Mouse (Mus musculus): ENCODE data around the gene Ajap1. TPM values are rescaled to one million over a fixed set of nuclear protein-coding genes. Genes with fewer than 3 reads are reported as not detected.

The Ajap1 gene
- polyA plus RNA-seq, 1 experiment from 2014 or later, result 0.11 TPM

- no peaks in the 10 kb centered on the region for H3K4me1 ChIP-seq (ENCODE audit: control insufficient read depth, low read depth, low read length)
- ATAC-seq (ENCODE audit: low read depth), result no peak
- 40% methylated on average over 9 of the region's 9 CpGs for WGBS (ENCODE audit: insufficient replicate concordance)
Observed at GRCm38 (mm10) chr4:153357539-153358242, 124.9 kb downstream of the Ajap1 start.

GRCm38 (mm10) chr4:153356236-153356635 is 126.4 kb downstream of the Ajap1 start:
- Histone ChIP-seq H3K4me3 (ENCODE audit: low read depth, low read length) (no peak overlapping the region), H3K27me3 (ENCODE audit: control insufficient read depth, insufficient read depth, low read depth, low read length) (no peaks in the 10 kb centered on the region), H3K36me3 (ENCODE audit: control insufficient read depth, insufficient read depth) (no peaks in the 10 kb centered on the region), H3K4me2 (ENCODE audit: low read depth, low read length) (no peak overlapping the region), H3K9ac (ENCODE audit: low read depth, low read length) (no peak overlapping the region), H3K4me1 (ENCODE audit: control insufficient read depth, low read depth, low read length) (no peaks in the 10 kb centered on the region), H3K27ac (ENCODE audit: low read length) (no peak overlapping the region), H3K9me3 (replicated peaks; ENCODE audit: control insufficient read depth, low read length) (no peaks in the 10 kb centered on the region; the same call in 1 of the 2 replicates)
- ATAC-seq (ENCODE audit: low read depth), result no peak
- 76% methylated on average over 4 of the region's 4 CpGs for WGBS (ENCODE audit: insufficient replicate concordance)

More at GRCm38 (mm10) chr4:153357539-153358242, 124.9 kb downstream of the Ajap1 start:
- H3K27me3 ChIP-seq (ENCODE audit: control insufficient read depth, insufficient read depth, low read depth, low read length), result no peaks in the 10 kb centered on the region
- H3K27ac ChIP-seq (ENCODE audit: low read length), result no peak overlapping the region
- H3K9ac ChIP-seq (ENCODE audit: low read depth, low read length), result no peak overlapping the region
- H3K9me3 ChIP-seq (replicated peaks; ENCODE audit: control insufficient read depth, low read length), result peaks cover 2% of the 10 kb centered on the region
- H3K4me2 ChIP-seq (ENCODE audit: low read depth, low read length), result no peak overlapping the region
- no peak overlapping the region for H3K4me3 ChIP-seq (ENCODE audit: low read depth, low read length)
- H3K36me3 ChIP-seq (ENCODE audit: control insufficient read depth, insufficient read depth), result no peaks in the 10 kb centered on the region

DNA sequence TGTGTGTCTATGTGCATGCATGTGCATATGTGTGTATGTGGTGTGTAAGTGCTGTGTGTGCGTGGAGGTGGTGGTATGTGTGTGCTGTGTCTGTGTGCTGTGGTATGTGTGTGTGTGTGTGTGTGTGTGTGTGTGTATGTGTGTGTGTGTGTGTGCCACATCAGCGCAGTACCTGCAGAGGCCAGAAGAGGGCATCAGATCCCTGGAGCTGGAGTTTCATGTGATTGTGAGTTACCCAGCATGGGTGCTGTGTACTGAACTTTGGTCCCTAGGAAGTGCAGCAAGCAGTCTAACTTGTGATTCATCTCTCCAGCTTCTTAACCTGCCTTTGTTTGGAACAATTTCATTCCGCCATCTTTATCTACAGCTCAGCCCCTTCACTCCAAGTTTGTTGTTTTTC is 137.6 kb downstream of the Ajap1 start:
- peaks cover 2% of the 10 kb centered on the region; the same call in 1 of the 2 replicates for H3K9me3 ChIP-seq (replicated peaks; ENCODE audit: control insufficient read depth, low read length)
- H3K27ac ChIP-seq (ENCODE audit: low read length), result no peak overlapping the region
- no peak overlapping the region for H3K4me3 ChIP-seq (ENCODE audit: low read depth, low read length)
- H3K36me3 ChIP-seq (ENCODE audit: control insufficient read depth, insufficient read depth), result no peaks in the 10 kb centered on the region
- 75% methylated on average over 3 of the region's 3 CpGs for WGBS (ENCODE audit: insufficient replicate concordance)
- H3K27me3 ChIP-seq (ENCODE audit: control insufficient read depth, insufficient read depth, low read depth, low read length), result no peaks in the 10 kb centered on the region
- no peak overlapping the region for H3K9ac ChIP-seq (ENCODE audit: low read depth, low read length)
- H3K4me1 ChIP-seq (ENCODE audit: control insufficient read depth, low read depth, low read length), result no peaks in the 10 kb centered on the region
- no peak for ATAC-seq (ENCODE audit: low read depth)
- H3K4me2 ChIP-seq (ENCODE audit: low read depth, low read length), result no peak overlapping the region

DNA sequence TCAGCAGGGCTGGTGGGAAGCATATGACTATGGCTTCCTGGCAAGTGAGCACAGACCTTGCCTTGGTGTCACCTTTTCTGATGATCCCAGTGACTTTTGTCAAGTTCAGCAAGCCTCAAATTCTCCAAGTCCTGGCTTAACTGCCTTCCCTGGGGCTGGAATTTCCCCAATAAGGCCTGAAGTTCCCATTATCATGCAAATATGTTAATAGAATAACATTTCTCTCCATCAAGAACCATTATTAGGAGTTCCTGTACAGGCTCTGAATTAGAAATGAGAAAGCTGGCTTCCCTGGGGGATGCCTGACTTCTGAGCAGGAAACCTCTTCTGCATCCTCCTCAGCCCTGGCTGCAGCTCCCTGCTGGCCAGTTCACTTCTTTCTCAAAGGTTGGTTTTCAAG is 141.7 kb downstream of the Ajap1 start:
- H3K9me3 ChIP-seq (replicated peaks; ENCODE audit: control insufficient read depth, low read length), result peaks cover 2% of the 10 kb centered on the region
- H3K4me2 ChIP-seq (ENCODE audit: low read depth, low read length), result no peak overlapping the region
- H3K4me3 ChIP-seq (ENCODE audit: low read depth, low read length), result no peak overlapping the region
- no peak overlapping the region for H3K27ac ChIP-seq (ENCODE audit: low read length)
- no peaks in the 10 kb centered on the region for H3K4me1 ChIP-seq (ENCODE audit: control insufficient read depth, low read depth, low read length)
- H3K36me3 ChIP-seq (ENCODE audit: control insufficient read depth, insufficient read depth), result no peaks in the 10 kb centered on the region
- no peaks in the 10 kb centered on the region for H3K27me3 ChIP-seq (ENCODE audit: control insufficient read depth, insufficient read depth, low read depth, low read length)
- ATAC-seq (ENCODE audit: low read depth), result no peak
- H3K9ac ChIP-seq (ENCODE audit: low read depth, low read length), result no peak overlapping the region

DNA sequence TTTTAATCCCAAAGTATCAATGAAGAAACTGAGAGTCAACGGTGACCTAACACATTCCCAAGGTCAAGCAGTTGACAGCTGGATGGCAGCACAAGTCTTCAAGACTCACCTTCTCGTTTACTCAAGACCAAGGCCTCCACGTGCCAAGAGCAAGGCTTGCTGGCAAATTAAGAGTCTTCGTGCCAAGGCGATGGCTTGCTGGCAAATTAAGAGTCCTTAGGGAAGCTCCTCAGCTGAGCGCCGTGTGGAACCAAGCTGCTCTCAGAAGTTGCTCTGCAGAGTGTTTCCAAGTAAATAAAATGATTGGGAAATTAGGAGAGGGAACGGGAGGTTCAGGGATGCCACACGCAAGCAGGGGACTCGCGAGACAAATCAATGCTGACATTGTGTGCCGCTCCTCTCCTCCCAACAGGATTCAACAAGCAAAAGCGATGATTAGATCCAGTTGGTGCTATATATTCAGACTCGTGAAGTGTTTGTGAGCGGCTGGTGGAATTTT is 147.3 kb downstream of the Ajap1 start:
- H3K27me3 ChIP-seq (ENCODE audit: control insufficient read depth, insufficient read depth, low read depth, low read length), result no peaks in the 10 kb centered on the region

DNA sequence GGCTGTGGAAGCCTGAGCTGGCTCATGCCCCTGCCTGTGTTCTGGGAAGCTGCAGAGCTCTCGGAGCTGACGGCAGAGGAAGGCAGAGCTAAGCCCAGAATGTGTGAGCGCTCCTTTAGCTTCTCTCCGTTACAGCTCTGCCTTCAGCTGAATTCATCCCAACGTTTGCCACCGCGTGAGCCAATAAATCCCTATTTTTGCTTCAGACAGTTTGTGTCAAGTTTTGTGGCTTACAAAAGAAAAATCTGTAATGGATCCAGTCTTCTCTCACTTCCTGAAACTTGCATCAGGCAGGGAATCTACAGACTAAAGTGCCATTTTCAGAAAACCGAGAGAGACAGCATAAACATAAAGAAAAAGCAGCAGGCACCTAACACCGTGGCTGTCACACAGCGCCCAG is 154.8 kb downstream of the Ajap1 start:
- WGBS (ENCODE audit: insufficient replicate concordance), result 67% methylated on average over 10 of the region's 10 CpGs
- no peak overlapping the region for H3K9ac ChIP-seq (ENCODE audit: low read depth, low read length)
- H3K4me2 ChIP-seq (ENCODE audit: low read depth, low read length), result no peak overlapping the region
- H3K4me3 ChIP-seq (ENCODE audit: low read depth, low read length), result no peak overlapping the region
- no peak for ATAC-seq (ENCODE audit: low read depth)
- H3K36me3 ChIP-seq (ENCODE audit: control insufficient read depth, insufficient read depth), result no peaks in the 10 kb centered on the region
- no peak overlapping the region for H3K27ac ChIP-seq (ENCODE audit: low read length)
- no peaks in the 10 kb centered on the region for H3K27me3 ChIP-seq (ENCODE audit: control insufficient read depth, insufficient read depth, low read depth, low read length)
- H3K9me3 ChIP-seq (replicated peaks; ENCODE audit: control insufficient read depth, low read length), result no peaks in the 10 kb centered on the region
- H3K4me1 ChIP-seq (ENCODE audit: control insufficient read depth, low read depth, low read length), result no peaks in the 10 kb centered on the region

More for the DNA sequence above, 147.3 kb downstream of the Ajap1 start:
- Histone ChIP-seq H3K4me1 (ENCODE audit: control insufficient read depth, low read depth, low read length) (no peaks in the 10 kb centered on the region), H3K9ac (ENCODE audit: low read depth, low read length) (no peak overlapping the region), H3K27ac (ENCODE audit: low read length) (no peak overlapping the region), H3K4me2 (ENCODE audit: low read depth, low read length) (no peak overlapping the region), H3K36me3 (ENCODE audit: control insufficient read depth, insufficient read depth) (no peaks in the 10 kb centered on the region), H3K9me3 (replicated peaks; ENCODE audit: control insufficient read depth, low read length) (peaks cover 2% of the 10 kb centered on the region), H3K4me3 (ENCODE audit: low read depth, low read length) (no peak overlapping the region)
- no peak for ATAC-seq (ENCODE audit: low read depth)
- 59% methylated on average over 15 of the region's 15 CpGs for WGBS (ENCODE audit: insufficient replicate concordance)
